9 mouse cellular contexts compared by ENCODE assay signal in the genomic region with DNA sequence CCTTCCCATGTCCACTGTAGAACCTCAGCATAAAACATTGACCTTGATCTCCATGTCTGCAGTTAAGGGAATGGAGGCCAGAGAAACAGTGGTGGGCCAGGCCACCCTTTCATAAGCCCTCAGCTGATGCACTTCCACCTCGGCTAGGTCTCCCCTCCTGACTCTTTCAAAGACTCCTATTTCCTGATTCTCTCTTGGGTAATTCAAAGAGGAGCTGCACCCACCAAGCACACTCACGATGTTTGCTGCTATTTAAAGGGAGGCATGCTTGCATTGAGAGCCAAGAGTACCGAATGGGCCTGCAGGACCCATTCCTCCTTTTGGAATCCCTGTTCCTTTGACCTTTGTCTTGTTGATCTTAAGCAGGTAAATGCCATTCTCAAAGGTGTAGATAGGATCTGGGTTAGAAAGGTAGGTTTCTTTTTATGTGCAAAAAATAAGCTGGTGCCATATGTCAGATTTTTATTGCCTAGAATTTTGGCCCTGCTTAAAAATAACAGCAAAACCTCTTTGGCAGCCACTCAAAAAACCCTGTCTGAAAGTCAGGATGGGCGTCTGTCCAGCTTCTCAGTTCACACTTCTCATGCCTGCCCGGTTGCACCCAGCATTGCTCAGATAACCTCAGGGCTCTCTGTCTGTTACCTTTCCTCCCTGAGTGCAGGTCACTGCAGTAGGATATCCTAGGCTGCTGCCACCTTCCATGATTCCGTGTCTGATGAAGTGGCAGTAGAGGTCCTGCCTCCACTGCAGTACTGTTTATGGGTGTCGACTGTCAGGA.
DNase-seq lines count a peak whose midpoint lies in the region; ATAC-seq and TF ChIP-seq lines count a peak whose summit lies in the region.
"Had no signal": no experiment of that assay in that cellular context is flagged by ENCODE, and none has a peak within 500 bp of the region (broad histone marks: within the 10 kb centered on the region; RNA-seq: fewer than 3 reads in every experiment).

No protein-coding gene starts in this region.

- ATAC-seq in heart, embryonic 11.5 days (replicated peaks; ENCODE audit: insufficient number of reproducible peaks, low FRiP score, low TSS enrichment) = no peak
- ATAC-seq in erythroblast, adult 5-6 weeks (replicated peaks; ENCODE audit: low FRiP score, poor library complexity, severe bottlenecking) = no peak
- no peak for ATAC-seq in intestine, postnatal 0 days

- no peak for TF ChIP-seq CTCF in intestine, postnatal 0 days (IDR thresholded peaks at IDR 0.05; ENCODE audit: low read depth)

- no peaks in the 10 kb centered on the region for H3K27me3 ChIP-seq in heart, embryonic 11.5 days (ENCODE audit: control insufficient read depth, insufficient read depth, low read length)
- H3K27me3 ChIP-seq in intestine, postnatal 0 days (replicated peaks; ENCODE audit: control insufficient read depth, insufficient read depth, low read length) = no peaks in the 10 kb centered on the region

- no peaks in the 10 kb centered on the region for H3K9me3 ChIP-seq in heart, embryonic 11.5 days (replicated peaks; ENCODE audit: control insufficient read depth, low read length)
- H3K9me3 ChIP-seq in intestine, postnatal 0 days (ENCODE audit: control insufficient read depth) = no peaks in the 10 kb centered on the region

- peak; percentile 74 to 75 for DNase-seq in heart, adult 18-20 months
- DNase-seq in adipocyte (ENCODE audit: low spot score) = peak; percentile 75
- peak; percentile 62 to 77 for DNase-seq in cerebellum, postnatal 14 days
- peak; percentile 50 to 68 for DNase-seq in heart, postnatal 14 days
- DNase-seq in layer of hippocampus, postnatal 36 days = no peak

- H3K36me3 ChIP-seq in heart, embryonic 11.5 days (ENCODE audit: control insufficient read depth, insufficient read depth, low read length) = no peaks in the 10 kb centered on the region
- peaks cover 4% of the 10 kb centered on the region; the same call in 1 of the 2 replicates for H3K36me3 ChIP-seq in intestine, postnatal 0 days (ENCODE audit: control insufficient read depth, insufficient read depth)

- H3K4me2 ChIP-seq in heart, embryonic 11.5 days = no peak overlapping the region
- no peak overlapping the region for H3K4me2 ChIP-seq in intestine, postnatal 0 days (replicated peaks; ENCODE audit: low read depth)

- WGBS in heart, embryonic 11.5 days (ENCODE audit: insufficient replicate concordance) = 49% methylated on average over 7 of the region's 7 CpGs
- 55% methylated on average over 7 of the region's 7 CpGs for WGBS in intestine, postnatal 0 days

- no peak overlapping the region for H3K9ac ChIP-seq in heart, embryonic 11.5 days (ENCODE audit: low read depth, low read length)
- H3K9ac ChIP-seq in intestine, postnatal 0 days (ENCODE audit: low read depth, low read length) = no peak overlapping the region

- intact Hi-C loops in heart, postnatal 14 days (cut with DNase I) = no loop called here

- H3K27ac ChIP-seq in heart, embryonic 11.5 days (ENCODE audit: low read depth, low read length) = no peak overlapping the region
- no peak overlapping the region for H3K27ac ChIP-seq in intestine, postnatal 0 days (ENCODE audit: low read depth, low read length)

- H3K4me3 ChIP-seq in heart, embryonic 11.5 days (ENCODE audit: low read depth, low read length) = no peak overlapping the region
- H3K4me3 ChIP-seq in intestine, postnatal 0 days (ENCODE audit: low read depth, low read length) = no peak overlapping the region
- H3K4me3 ChIP-seq: erythroblast, embryonic 14.5 days had no signal

- peaks cover 19% of the 10 kb centered on the region for H3K4me1 ChIP-seq in heart, embryonic 11.5 days (ENCODE audit: control insufficient read depth, insufficient read depth, low read length)
- no peaks in the 10 kb centered on the region for H3K4me1 ChIP-seq in intestine, postnatal 0 days (replicated peaks; ENCODE audit: control insufficient read depth, insufficient read depth, low read length)

Comparison
In these comparisons a context has a peak if more than half of its experiments do, and no peak if none do; other contexts are left out.
1. DNase-seq: peak in heart, adult 18-20 months (2 of 2), adipocyte (single experiment), cerebellum, postnatal 14 days (2 of 2) and heart, postnatal 14 days (2 of 2); none in layer of hippocampus, postnatal 36 days (0 of 2).